Mouse (Mus musculus): Measurements from ENCODE around the gene Zbtb20. TPM values are rescaled to one million over a fixed set of nuclear protein-coding genes. Genes with fewer than 3 reads are reported as not detected.

The Zbtb20 gene
- polyA plus RNA-seq (2012; rRNA removed), result 14.5 and 14.8 TPM in 2 replicates

DNA sequence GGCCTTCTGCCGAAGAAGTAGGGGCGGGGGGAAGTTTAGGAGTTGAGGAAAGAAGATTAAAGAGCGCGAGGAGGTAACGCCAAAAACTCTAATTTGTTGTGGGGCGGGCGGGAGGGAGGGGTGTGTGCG is at the start of gene Zbtb20:
Zbtb20 (plus strand) TSS at position 30 of the 129 bp plus-strand sequence.

GRCm38 (mm10) chr16:43663978-43664579 is 788.4 kb downstream of the Zbtb20 start, which contains the start of gene Tigit:
TSS of gene Tigit (minus strand) at chr16:43664146.

